Mouse (Mus musculus): ENCODE results near the gene Mup16. TPM values are rescaled to one million over a fixed set of nuclear protein-coding genes. Genes with fewer than 3 reads are reported as not detected.

The Mup16 gene
- total RNA-seq (2023): not detected

DNA sequence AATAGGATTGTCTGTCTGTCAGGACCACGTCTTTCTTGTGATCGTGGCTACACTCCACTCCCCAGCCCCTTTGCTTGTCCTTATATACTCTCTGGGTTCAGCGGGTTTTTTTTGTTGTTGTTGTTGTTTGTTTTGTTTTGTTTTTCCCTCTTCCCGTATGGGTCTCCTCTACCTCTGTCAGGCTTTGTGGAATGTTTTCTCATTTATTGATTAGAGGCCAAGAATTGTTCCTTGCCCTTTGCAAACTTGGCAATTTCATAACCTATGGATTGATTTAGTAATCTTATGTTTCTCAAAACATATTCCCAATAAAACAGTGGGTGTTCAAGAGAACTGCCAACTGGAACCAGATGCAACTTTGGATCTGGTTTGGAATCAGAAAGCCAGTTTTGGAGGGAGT lies at the start of gene Mup16:
Gene Mup16 (minus strand): TSS at position 101 of the 400 bp plus-strand sequence.

Other genes starting within 250 kb of the Mup16 start
- gene Mup14, start 215.5 kb downstream of the Mup16 start, total RNA-seq (2023): not detected
- gene Mup15, start 79.8 kb downstream of the Mup16 start, total RNA-seq (2023): not detected
- gene Mup17, start 76.3 kb upstream of the Mup16 start, total RNA-seq (2023): not detected
- not detected for gene Mup18, start 154.6 kb upstream of the Mup16 start, total RNA-seq (2023)